Mouse (Mus musculus) hindbrain, embryonic 14.5 days (tissue): ENCODE measurements around the gene Taf9b. TPM values are rescaled to one million over a fixed set of nuclear protein-coding genes. Genes with fewer than 3 reads are reported as not detected.

Experiments
- ATAC-seq: fragments of 200-750 bp; cut with Nextera tagmentation; 2 replicates; pipeline ENCODE4 v1.8.0; 2017; ENCODE audit warnings: moderate number of reproducible peaks, mild to moderate bottlenecking, moderate TSS enrichment, moderate library complexity; ENCODE audit not compliant: low FRiP score
- DNase-seq: peaks from one replicate; pipeline ENCODE4 v3.0.0-alpha.2; 2015; ENCODE audit warnings: low spot score
- H3K27ac ChIP-seq: fragments of 300-500 bp; sonication (generic); 2 replicates; pipeline ENCODE4 v1.5.1; 2014; ENCODE audit warnings: mild to moderate bottlenecking, moderate library complexity
- H3K27me3 ChIP-seq: fragments of 300-500 bp; sonication (generic); 2 replicates; pipeline ENCODE4 v1.6.1; 2014; ENCODE audit warnings: mild to moderate bottlenecking, low read length, mixed read lengths; ENCODE audit not compliant: control insufficient read depth, insufficient read depth
- H3K36me3 ChIP-seq: fragments of 300-500 bp; sonication (generic); replicated peaks from 2 replicates; pipeline ENCODE4 v1.6.1; 2014; ENCODE audit not compliant: control insufficient read depth, insufficient read depth
- H3K4me1 ChIP-seq: fragments of 300-500 bp; sonication (generic); replicated peaks from 2 replicates; pipeline ENCODE4 v1.6.1; 2014; ENCODE audit warnings: antibody characterized with exemption, low read length, mixed read lengths; ENCODE audit not compliant: control insufficient read depth, insufficient read depth
- H3K4me2 ChIP-seq: fragments of 300-500 bp; sonication (generic); replicated peaks from 2 replicates; pipeline ENCODE4 v1.6.1; 2014; ENCODE audit warnings: mild to moderate bottlenecking, moderate library complexity
- H3K4me3 ChIP-seq: fragments of 300-500 bp; sonication (generic); replicated peaks from 2 replicates; pipeline ENCODE4 v1.5.1; 2014; ENCODE audit warnings: mild to moderate bottlenecking, low read length
- H3K9ac ChIP-seq: fragments of 300-500 bp; sonication (generic); 2 replicates; pipeline ENCODE4 v1.6.1; 2014
- H3K9me3 ChIP-seq: fragments of 300-500 bp; sonication (generic); 2 replicates; pipeline ENCODE4 v1.6.1; 2016; ENCODE audit warnings: low read length; ENCODE audit not compliant: control insufficient read depth
- WGBS: fragments of 180-500 bp; shearing (Covaris S2); extraction: QIAGEN DNeasy Blood & Tissue Kit; methylation state at CpG from one replicate; pipeline ENCODE4 v1.1.7; 2014; 5-methylcytosine and 5-hydroxymethylcytosine counted together
- polyA plus RNA-seq: library from polyadenylated mRNA; unstranded; fragments of >200 nt; fragmentation: Nextera tagmentation; extraction: Ambion mirVana; gene quantifications from 2 replicates; pipeline ENCODE4 v1.2.1, GENCODE M21; 2014

The Taf9b gene
- polyA plus RNA-seq, 1 experiment from 2014 or later, result 21.3 TPM

- no peak overlapping the region for H3K9ac ChIP-seq
- 55% methylated on average over 5 of the region's 5 CpGs for WGBS
These were observed 57.0 kb downstream of the Taf9b start for GRCm38 (mm10) chrX:106163995-106164394.

More at GRCm38 (mm10) chrX:106163995-106164394, 57.0 kb downstream of the Taf9b start:
- no peaks in the 10 kb centered on the region for H3K27me3 ChIP-seq
- ATAC-seq (no peak), DNase-seq (no peak)
- H3K4me2 ChIP-seq, result no peak overlapping the region
- no peak overlapping the region for H3K4me3 ChIP-seq
- no peaks in the 10 kb centered on the region for H3K9me3 ChIP-seq
- H3K27ac ChIP-seq, result no peak overlapping the region
- no peaks in the 10 kb centered on the region for H3K4me1 ChIP-seq
- H3K36me3 ChIP-seq, result no peaks in the 10 kb centered on the region

Other genes starting within 250 kb of the Taf9b start
- 22.8 and 23.3 TPM in 2 replicates for gene Magt1, start 209.3 kb downstream of the Taf9b start, polyA plus RNA-seq
- 418 and 458 TPM in 2 replicates for gene Cox7b, start 205.5 kb downstream of the Taf9b start, polyA plus RNA-seq
- gene Atp7a, start 193.9 kb downstream of the Taf9b start, polyA plus RNA-seq, result 16.7 and 17.4 TPM in 2 replicates
- 0.34 and 0.48 TPM in 2 replicates for gene Tlr13, start 78.0 kb downstream of the Taf9b start, polyA plus RNA-seq
- gene Pgk1, start 34.1 kb downstream of the Taf9b start, polyA plus RNA-seq, result 278 and 290 TPM in 2 replicates
- gene Fnd3c2, start 34.2 kb upstream of the Taf9b start, polyA plus RNA-seq, result not detected in 2 replicates